Mouse (Mus musculus) liver, embryonic 14.5 days (tissue): ENCODE measurements around the gene Washc1. TPM values are rescaled to one million over a fixed set of nuclear protein-coding genes. Genes with fewer than 3 reads are reported as not detected.
"Not testable (repeated sequence)": the region's sequence is repeated elsewhere in the genome, so short reads cannot be mapped to it uniquely, and the experiment has no call there.

ENCODE experiments used
- ATAC-seq: fragments of 200-750 bp; cut with Nextera tagmentation; 2 replicates; pipeline ENCODE4 v1.8.0; 2017; ENCODE audit warnings: moderate number of reproducible peaks, mild to moderate bottlenecking, moderate library complexity; ENCODE audit not compliant: insufficient read depth
- DNase-seq, 3 experiments: peaks; one replicate each; pipeline ENCODE4 v3.0.0-alpha.2; 2012 to 2013; ENCODE audit warnings: low read depth in 3 of 3, low spot score in 3 of 3
- H3K27ac ChIP-seq: fragments of 300-500 bp; sonication (generic); 2 replicates; pipeline ENCODE4 v1.5.1; 2014; ENCODE audit warnings: moderate library complexity, mild to moderate bottlenecking, control low read depth, inconsistent platforms
- H3K27me3 ChIP-seq: fragments of 300-500 bp; sonication (generic); 2 replicates; pipeline ENCODE4 v1.6.1; 2014; ENCODE audit warnings: mild to moderate bottlenecking, low read length, moderate library complexity; ENCODE audit not compliant: control insufficient read depth, insufficient read depth
- H3K36me3 ChIP-seq: fragments of 300-500 bp; sonication (generic); replicated peaks from 2 replicates; pipeline ENCODE4 v1.6.1; 2014; ENCODE audit warnings: low read depth; ENCODE audit not compliant: control insufficient read depth, insufficient read depth
- H3K4me1 ChIP-seq, 2 experiments: fragments of 200-500 bp in 1 of 2; fragments of 300-500 bp in 1 of 2; sonication (generic) in 1 of 2; replicated peaks; 2 replicates each; pipeline ENCODE4 v1.6.1; 2012 to 2014; ENCODE audit warnings: antibody characterized with exemption in 1 of 2, inconsistent platforms in 1 of 2, low read length in 1 of 2; ENCODE audit not compliant: control insufficient read depth in 2 of 2, insufficient read depth in 2 of 2
- H3K4me2 ChIP-seq: fragments of 300-500 bp; sonication (generic); 2 replicates; pipeline ENCODE4 v1.6.1; 2014; ENCODE audit warnings: low read depth, mild to moderate bottlenecking, control low read depth, moderate library complexity
- H3K4me3 ChIP-seq, 2 experiments: fragments of 200-500 bp in 1 of 2; fragments of 300-500 bp in 1 of 2; sonication (generic) in 1 of 2; 2 replicates each; pipeline ENCODE4 v1.5.1; 2012 to 2014; ENCODE audit warnings: low read depth in 2 of 2, low read length in 2 of 2, mild to moderate bottlenecking in 2 of 2, control low read depth in 1 of 2, inconsistent platforms in 1 of 2, moderate library complexity in 1 of 2; ENCODE audit not compliant: insufficient read depth in 1 of 2
- H3K9ac ChIP-seq: fragments of 300-500 bp; sonication (generic); replicated peaks from 2 replicates; pipeline ENCODE4 v1.6.1; 2014; ENCODE audit warnings: mild to moderate bottlenecking, control low read depth, moderate library complexity
- H3K9me3 ChIP-seq: fragments of 300-500 bp; sonication (generic); 2 replicates; pipeline ENCODE4 v1.6.1; 2016; ENCODE audit warnings: low read length, mixed read lengths; ENCODE audit not compliant: control insufficient read depth
- CTCF ChIP-seq: IDR thresholded peaks from 2 replicates; pipeline ENCODE4 v1.5.1; 2016; ENCODE audit warnings: antibody characterized with exemption, low read depth, control low read depth
- EP300 ChIP-seq: IDR thresholded peaks from 2 replicates; pipeline ENCODE4 v1.6.1; 2016; ENCODE audit warnings: antibody characterized with exemption, low read depth
- WGBS: fragments of 180-500 bp; shearing (Covaris S2); extraction: QIAGEN DNeasy Blood & Tissue Kit; methylation state at CpG from one replicate; pipeline ENCODE4 v1.1.7; 2014; ENCODE audit not compliant: insufficient replicate concordance; 5-methylcytosine and 5-hydroxymethylcytosine counted together
- polyA plus RNA-seq, 2 experiments: library from polyadenylated mRNA; depleted of rRNA in 1 of 2; stranded (reverse) in 1 of 2; unstranded in 1 of 2; fragments of >200 nt; fragmentation: Nextera tagmentation in 1 of 2; extraction: Ambion mirVana in 1 of 2; gene quantifications; 2 replicates each; pipeline versions ENCODE4 v1.2.1 to v1.2.3; 2012 to 2014

The Washc1 gene
- 9.9 and 12.0 TPM in 2 replicates for polyA plus RNA-seq (2012; rRNA removed)
- 12.9 and 16.7 TPM in 2 replicates for polyA plus RNA-seq (2014; fragmentation: Nextera tagmentation; extraction: Ambion mirVana)

DNA sequence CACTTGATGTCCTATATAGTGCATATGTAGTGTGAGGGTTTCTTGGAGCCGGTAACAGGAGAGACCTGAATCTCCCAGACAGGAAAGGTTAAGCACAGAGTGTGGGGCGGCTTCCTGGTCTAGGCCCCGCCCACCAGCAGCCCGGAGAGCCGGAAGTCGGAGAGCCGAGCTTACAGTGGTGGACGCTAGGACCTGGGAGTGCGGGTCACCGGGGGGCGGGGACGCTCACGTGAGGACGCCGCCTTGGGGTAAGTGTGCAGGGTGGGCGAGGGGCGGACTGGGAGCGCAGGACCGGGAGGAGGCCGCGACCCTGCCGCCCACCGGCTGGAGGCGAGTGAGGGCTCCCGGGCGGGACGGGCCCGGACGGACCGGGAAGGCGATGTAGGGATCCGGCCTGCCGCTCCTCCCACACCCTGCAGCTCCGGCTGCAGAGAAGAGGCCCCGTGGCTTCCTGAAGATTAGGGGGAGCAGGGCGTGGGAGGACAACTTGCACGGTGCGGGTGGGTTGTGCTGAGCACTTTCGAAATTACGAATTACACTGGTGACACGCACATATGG, at the start of gene Washc1:
TSS of gene Washc1 (plus strand) at position 144 of the 558 bp plus-strand sequence.
- Histone ChIP-seq H3K4me3 (peak within 1 kb of the TSS; percentile 68 to 91), H3K36me3 (peaks cover 14% of the 10 kb centered on the region), H3K27me3 (no peaks in the 10 kb centered on the region), H3K4me1 (peaks cover 16 to 19% of the 10 kb centered on the region in 2 experiments), H3K27ac (peak within 1 kb of the TSS; percentile 10), H3K9ac (peak within 1 kb of the TSS; percentile 67), H3K4me2 (peak within 1 kb of the TSS; percentile 82), H3K9me3 (no peaks in the 10 kb centered on the region)
- peak; percentile 99 for ATAC-seq
- TF ChIP-seq CTCF = peak; percentile 20; the same call in 1 of the 2 replicates
- no peak for TF ChIP-seq EP300
- peak; percentile 83 to 85 (median 84) for DNase-seq
- WGBS = under 1% methylated on average over 37 of the region's 41 CpGs

DNA sequence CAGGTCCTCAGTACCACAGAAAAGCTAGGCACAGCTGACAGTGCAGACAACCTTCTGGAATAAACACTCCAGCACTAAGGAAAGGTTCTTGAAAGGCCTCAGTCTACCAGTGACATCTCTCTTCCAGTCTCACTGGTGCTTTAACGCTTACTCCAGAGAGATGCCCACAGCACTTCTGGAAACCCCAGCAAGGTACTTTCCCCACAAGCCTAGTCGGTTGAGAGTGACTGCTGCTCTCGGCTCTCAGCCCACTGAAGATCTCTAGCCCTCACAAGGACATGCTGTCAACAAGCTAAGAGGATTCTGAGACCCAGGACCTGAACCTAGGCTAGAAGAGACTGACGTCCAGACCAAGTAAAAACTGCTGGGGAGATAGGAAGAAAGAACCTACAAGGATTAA, 46.2 kb upstream of the Washc1 start:
- H3K4me3 ChIP-seq = no peak overlapping the region
- H3K4me2 ChIP-seq = no peak overlapping the region
- H3K36me3 ChIP-seq = no peaks in the 10 kb centered on the region
- TF ChIP-seq CTCF (no peak), EP300 (no peak)
- H3K27me3 ChIP-seq = no peaks in the 10 kb centered on the region
- no peak for ATAC-seq
- H3K9ac ChIP-seq = no peak overlapping the region
- DNase-seq = no peak
- 66% methylated on average over 4 of the region's 4 CpGs for whole genome bisulfite sequencing
- H3K27ac ChIP-seq = no peak overlapping the region
- no peaks in the 10 kb centered on the region for H3K9me3 ChIP-seq
- H3K4me1 ChIP-seq = no peaks in the 10 kb centered on the region

DNA sequence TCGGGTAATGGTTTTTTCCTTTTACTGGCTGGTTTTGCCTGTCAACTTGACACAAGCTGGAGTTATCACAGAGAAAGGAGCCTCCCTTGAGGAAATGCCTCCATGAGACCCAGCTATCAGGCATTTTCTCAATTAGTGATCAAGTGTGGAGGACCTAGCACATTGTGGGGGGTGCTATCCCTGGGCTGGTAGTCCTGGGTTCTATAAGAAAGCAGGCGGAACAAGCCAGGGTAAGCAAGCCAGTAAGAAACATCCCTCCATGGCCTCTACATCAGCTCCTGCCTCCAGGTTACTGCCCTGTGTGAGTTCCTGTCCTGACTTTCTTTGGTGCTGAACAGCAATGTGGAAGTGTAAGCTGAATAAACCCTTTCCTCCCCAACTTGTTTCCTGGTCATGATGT, 42.3 kb upstream of the Washc1 start:
- H3K27me3 ChIP-seq, H3K27ac ChIP-seq, H3K9me3 ChIP-seq, H3K9ac ChIP-seq, H3K4me2 ChIP-seq, H3K4me3 ChIP-seq, H3K4me1 ChIP-seq, H3K36me3 ChIP-seq, ATAC-seq, DNase-seq: not testable (repeated sequence)
- WGBS = 72% methylated on average over 2 of the region's 2 CpGs

DNA sequence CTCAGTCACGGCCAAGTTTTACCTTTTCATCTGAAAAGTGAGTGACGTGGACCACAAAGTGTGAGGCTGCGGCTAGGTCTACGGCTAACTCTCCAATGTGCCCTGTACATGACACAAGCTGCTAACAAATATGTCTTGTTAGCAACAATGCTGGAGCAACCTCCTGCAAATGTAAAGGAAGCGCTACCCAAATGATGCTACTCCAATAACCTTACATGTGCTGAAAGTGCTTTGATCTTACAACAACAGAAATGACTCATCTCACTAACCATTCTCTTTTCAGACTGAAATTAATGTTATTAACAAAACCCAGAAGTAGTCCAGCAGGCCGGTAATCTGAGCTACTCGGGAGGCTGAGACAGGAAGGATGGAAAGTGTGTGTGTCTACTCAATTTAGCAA, 37.4 kb upstream of the Washc1 start:
- Histone ChIP-seq H3K27me3 (no peaks in the 10 kb centered on the region), H3K36me3 (no peaks in the 10 kb centered on the region), H3K9me3 (no peaks in the 10 kb centered on the region), H3K4me1 (peaks cover 5 to 8% of the 10 kb centered on the region in 2 experiments; a peak in 2 of 4 replicates), H3K27ac (no peak overlapping the region), H3K4me3 (no peak overlapping the region), H3K9ac (no peak overlapping the region), H3K4me2 (no peak overlapping the region)
- ATAC-seq (no peak), DNase-seq (no peak)
- no peak for TF ChIP-seq CTCF
- no peak for TF ChIP-seq EP300
- 83% methylated on average over 7 of the region's 7 CpGs for WGBS

DNA sequence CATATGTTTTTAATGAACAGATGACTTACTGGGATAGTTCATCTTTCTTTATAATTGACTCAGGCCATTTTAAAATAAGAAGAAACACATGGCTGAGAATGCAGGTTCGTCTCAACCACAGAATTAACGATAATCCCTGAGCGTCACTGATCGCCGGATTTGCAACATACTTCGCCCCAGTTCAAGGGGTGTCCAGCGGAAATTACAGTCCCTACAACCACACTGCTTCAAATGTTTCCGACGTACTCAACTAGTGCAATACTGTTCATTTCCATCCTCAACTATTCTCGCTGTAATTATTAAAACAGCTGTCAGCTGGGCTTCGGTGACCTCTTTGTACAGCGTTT, 35.5 kb upstream of the Washc1 start:
- TF ChIP-seq CTCF (no peak), EP300 (no peak)
- no peaks in the 10 kb centered on the region for H3K9me3 ChIP-seq
- peaks cover 5% of the 10 kb centered on the region for H3K36me3 ChIP-seq
- 8% methylated on average over 12 of the region's 12 CpGs for WGBS
- no peak for ATAC-seq
- peak overlapping the region; percentile 85 for H3K27ac ChIP-seq
- peak overlapping the region; percentile 80 for H3K9ac ChIP-seq
- H3K4me2 ChIP-seq = peak overlapping the region; percentile 79
- peak overlapping the region; percentile 92 to 98 for H3K4me3 ChIP-seq
- H3K4me1 ChIP-seq = peaks cover 5 to 8% of the 10 kb centered on the region in 2 experiments; a peak in 2 of 4 replicates
- no peaks in the 10 kb centered on the region for H3K27me3 ChIP-seq
- DNase-seq = peak in 1 of 3 experiments; percentile 10
